Mouse (Mus musculus) layer of hippocampus, postnatal 10 days (tissue): ENCODE results near the gene Fyb. TPM values are rescaled to one million over a fixed set of nuclear protein-coding genes. Genes with fewer than 3 reads are reported as not detected.

Experiments
- DNase-seq, 2 experiments: peaks; one replicate each; pipeline ENCODE4 v3.0.0; 2021; ENCODE audit warnings: low spot score in 2 of 2
- total RNA-seq, 2 experiments: library from RNA; stranded (reverse); gene quantifications; 2 replicates each; pipeline ENCODE4 v1.2.3; 2021

Fyb gene
- total RNA-seq, 2 experiments from 2014 or later: 9.2 to 10.9 TPM

- DNase-seq: no peak
These were observed 124.4 kb downstream of the Fyb start for GRCm38 (mm10) chr15:6647066-6647465.

DNA sequence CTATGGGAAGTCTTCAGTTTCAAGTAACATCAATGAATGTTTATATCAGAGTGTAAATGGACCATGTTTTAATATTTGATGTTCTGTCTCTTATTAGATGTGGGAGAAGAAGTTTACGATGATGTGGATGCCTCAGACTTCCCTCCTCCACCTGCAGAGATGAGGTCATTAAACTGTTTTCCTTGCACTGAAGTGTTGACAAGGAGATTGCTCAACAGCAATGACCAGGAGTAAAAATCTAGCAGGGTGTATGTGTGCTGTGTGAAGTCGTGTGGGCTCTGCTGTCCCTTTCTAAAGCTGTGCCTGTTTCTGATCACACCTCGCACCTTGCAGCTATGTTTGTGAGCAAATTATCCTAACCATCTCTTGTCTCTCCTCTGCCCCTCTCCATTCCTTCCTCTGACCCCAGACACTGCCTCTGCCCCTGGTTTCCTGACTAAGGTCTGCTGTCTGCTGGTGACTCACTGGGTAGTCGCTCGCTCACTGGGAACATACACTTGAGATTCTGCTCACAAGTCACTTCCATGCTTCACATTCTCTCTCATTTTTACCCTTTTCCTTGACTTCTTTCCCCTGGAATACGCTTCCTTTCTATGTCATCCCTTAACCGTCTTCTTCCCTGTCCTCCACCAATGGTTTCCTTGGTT, 126.2 kb downstream of the Fyb start:
- DNase-seq: no peak

- no peak for DNase-seq
These were observed 130.4 kb downstream of the Fyb start for GRCm38 (mm10) chr15:6653046-6653445.

GRCm38 (mm10) chr15:6658081-6658480, 135.4 kb downstream of the Fyb start:
- no peak for DNase-seq

DNA sequence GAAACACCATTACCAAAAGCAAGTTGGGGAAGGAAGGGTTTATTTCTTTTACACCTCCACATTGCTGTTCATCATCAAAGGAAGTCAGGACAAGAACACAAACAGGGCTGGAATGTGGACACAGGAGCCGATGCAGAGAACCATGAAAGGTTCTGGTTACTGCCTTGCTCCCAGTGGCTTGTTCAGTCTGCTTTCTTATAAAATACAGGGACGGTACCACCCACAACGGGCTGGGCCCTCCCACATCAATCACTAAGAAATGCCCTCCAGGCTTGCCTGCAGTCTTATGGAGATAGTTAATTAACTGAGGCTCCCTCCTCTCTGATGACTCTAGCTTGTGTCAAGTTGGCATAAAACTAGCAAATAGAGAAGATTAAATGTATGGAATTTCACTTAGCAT, 139.3 kb downstream of the Fyb start:
- DNase-seq: no peak

DNA sequence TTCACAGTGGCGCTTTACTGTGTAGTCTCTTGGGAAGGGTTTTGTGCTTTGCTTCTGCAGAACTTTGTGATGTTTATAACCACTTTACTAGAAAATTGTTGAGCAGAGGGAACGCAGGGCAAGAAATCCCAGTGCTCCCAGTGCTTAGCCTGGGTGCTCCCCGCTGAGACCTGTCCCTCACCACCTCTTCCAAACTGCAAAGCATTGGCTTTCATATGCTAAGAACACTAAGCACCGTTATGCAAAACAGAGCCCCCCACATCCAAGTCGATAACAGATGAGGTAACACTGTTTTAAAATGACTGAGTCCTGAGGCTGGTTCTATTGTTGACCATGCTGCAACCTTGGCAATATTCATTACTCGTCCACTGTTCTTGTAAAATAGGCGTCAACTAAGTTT, 141.3 kb downstream of the Fyb start:
- DNase-seq: no peak

DNA sequence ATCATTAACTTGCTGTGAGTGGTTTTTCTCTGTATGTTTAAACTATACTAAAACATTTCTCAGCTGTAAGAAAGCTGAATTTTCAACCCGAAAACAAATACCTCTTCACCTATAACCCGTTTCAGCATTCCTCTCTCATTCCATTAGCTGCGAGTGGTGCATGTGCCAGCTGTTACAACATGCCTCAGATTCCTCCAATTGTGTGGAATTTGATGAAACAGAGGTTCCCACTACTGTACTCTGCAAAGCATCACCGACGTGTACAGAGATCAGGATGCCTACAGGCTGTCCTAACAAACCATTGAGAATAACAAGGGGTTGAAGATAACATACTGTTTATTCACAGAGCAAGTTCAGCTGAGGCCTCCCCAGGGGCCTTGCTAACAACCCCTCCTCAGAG, 143.4 kb downstream of the Fyb start:
- DNase-seq: no peak

GRCm38 (mm10) chr15:6668793-6669437, 146.3 kb downstream of the Fyb start:
- no peak for DNase-seq

DNA sequence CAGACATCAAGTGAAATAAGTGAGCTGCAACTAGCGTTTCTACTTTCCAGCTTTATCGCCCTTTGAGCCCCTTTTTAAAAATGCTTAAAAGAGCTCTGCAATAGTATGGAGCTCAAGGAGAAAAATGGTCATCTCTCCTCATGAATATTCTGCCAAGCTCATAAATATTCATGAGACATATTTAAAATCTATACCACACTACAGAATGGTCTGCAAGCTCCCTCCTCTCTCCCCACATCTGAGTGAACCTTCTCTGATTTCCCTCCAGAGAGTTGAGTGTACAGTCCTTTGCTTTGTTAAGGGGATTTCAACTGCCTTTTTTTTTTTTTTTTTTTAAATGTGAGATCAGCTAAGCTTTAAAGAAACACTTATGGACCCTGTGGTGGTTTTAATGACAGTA, 155.8 kb downstream of the Fyb start:
- DNase-seq: no peak

GRCm38 (mm10) chr15:6702164-6702563, 179.5 kb downstream of the Fyb start:
- DNase-seq: no peak

DNA sequence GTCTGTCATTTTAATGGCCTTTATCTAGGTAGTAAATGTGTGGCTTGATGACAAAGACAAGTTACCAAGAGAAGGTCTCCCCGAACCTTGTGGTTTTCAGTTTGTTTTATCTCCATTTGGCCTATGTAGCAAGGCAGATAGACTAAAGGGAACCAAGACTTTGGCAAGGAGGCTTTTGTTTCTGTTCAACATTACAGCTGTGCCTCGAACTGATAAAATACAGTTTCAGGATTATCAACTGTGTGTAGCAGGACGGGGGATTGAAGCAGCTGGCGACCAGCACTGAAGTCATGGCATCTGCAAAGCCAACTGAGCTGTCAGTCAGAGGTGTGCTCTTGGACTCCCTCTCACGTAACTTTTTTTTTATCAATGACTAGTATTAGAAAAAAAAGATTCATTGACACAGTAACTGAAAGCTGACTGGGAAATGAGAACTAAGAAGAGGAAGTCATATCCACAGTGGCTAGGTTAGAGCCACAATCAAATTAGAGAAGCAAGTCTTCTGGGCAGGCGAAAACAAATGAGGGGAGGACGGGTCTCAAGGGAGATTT, 182.8 kb downstream of the Fyb start:
- no peak for DNase-seq

DNA sequence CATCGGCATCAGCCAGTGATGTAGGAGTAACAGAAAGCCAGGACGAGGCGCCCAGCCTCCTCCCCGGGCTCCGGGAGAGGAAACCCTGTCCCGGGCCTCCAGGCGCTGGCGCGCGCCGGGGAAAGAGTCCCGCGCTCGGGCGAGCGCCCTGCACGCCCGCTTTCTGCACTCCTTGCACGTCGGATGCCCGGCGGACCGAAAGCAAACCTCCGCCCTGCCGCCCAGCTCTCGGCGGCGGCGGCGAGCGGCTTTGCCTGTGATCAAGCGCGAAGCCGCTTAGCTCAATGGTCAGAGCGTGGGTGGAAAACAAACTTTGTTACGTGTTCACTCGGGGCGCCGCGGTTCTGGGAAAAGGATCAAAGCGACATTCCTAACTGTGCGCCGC, 184.9 kb downstream of the Fyb start:
- DNase-seq: peak; percentile 54 to 69

GRCm38 (mm10) chr15:6707936-6708525, 185.4 kb downstream of the Fyb start, which contains the start of gene Rictor:
Gene Rictor, plus strand, starts transcription at chr15:6708379.
- peak; percentile 76 to 86 for DNase-seq

DNA sequence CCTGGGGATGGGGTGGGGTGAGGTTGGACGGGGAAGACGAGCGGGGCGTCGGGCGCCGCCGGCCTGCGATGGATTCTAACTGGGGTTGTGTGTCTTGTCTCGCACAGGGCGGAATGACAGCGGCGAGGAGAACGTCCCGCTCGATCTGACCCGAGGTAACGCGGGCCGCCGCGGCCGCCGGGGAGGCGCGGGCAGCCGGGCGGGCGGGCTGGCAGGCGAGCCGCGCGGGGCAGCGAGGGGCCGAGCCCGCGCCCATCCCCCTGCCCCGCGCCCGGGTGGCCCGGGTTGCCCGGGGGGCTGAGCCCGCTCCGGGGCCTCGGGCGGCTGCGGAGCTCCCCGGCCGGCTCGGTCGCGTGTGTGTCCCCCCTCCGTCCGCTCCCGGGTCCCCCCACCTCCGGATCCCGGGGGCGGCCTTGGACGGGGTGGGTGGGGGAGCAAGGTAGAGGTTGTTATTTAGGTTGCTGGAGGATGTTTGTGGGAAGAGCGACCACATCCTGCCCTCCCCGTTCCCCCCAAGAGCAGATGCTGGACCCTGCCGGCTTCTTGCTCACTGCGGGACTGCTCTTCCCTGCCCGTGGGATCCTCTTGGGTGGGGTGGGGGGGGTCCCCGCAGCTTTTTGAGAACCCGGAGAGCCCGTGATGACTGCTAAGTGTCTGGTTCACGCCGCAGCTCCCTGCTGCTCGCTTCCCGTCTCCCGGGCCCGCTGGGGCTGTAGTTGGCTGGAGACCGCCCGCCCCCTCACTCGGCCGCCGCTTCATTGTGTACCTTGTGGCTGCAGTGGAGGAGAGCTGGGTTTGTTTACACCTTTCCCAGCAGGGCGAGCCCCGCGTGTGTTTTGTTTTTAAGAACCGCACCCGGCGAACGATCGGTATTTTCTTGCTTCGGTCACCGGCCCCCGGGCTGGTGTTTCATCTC, 186.1 kb downstream of the Fyb start:
- peak; percentile 20 to 38 for DNase-seq

- no peak for DNase-seq
These were observed 187.0 kb downstream of the Fyb start for GRCm38 (mm10) chr15:6709618-6710017.

- DNase-seq: no peak
These were observed 187.7 kb downstream of the Fyb start for GRCm38 (mm10) chr15:6710341-6710740.

DNA sequence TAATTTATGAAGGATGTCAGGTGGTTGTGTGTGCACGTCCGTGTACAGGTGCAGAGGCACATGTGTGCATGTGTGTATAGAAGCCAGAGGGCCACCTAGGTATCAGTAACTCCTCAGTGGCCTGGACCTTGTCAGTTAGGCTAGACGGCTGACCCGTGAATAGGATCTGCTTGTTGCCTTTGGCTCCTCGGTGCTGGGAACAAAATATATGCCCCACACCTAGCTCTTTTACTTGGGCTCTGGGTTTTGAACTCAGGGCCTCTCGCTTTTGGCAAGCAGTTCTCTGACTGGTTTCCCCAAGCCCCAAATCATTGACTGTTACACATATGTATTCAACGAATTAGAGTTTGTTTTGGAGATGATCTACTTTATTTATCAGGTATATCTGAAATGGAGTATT, 188.6 kb downstream of the Fyb start:
- DNase-seq: no peak
